Mouse (Mus musculus): Measurements from ENCODE around the gene Slc4a3. TPM values are rescaled to one million over a fixed set of nuclear protein-coding genes. Genes with fewer than 3 reads are reported as not detected.

The Slc4a3 gene
- total RNA-seq, 2 experiments from 2014 or later, result 6.4 to 14.0 TPM

GRCm38 (mm10) chr1:75560206-75560913, 14.3 kb downstream of the Slc4a3 start:
- no peak for DNase-seq

- DNase-seq, result no peak
Observed at GRCm38 (mm10) chr1:75561221-75561897, 15.3 kb downstream of the Slc4a3 start.

- DNase-seq, result no peak
Observed at GRCm38 (mm10) chr1:75561898-75562238, 15.8 kb downstream of the Slc4a3 start.

- no peak for DNase-seq
Observed at GRCm38 (mm10) chr1:75564102-75564501, 18.0 kb downstream of the Slc4a3 start.

- no peak for DNase-seq
Observed at GRCm38 (mm10) chr1:75564916-75565315, 18.9 kb downstream of the Slc4a3 start.

GRCm38 (mm10) chr1:75565616-75566015, 19.6 kb downstream of the Slc4a3 start:
- no peak for DNase-seq

- no peak for DNase-seq
Observed at GRCm38 (mm10) chr1:75570403-75570802, 24.3 kb downstream of the Slc4a3 start.

- DNase-seq, result no peak
Observed at GRCm38 (mm10) chr1:75572776-75573175, 26.7 kb downstream of the Slc4a3 start.

GRCm38 (mm10) chr1:75573715-75574114, 27.6 kb downstream of the Slc4a3 start:
- no peak for DNase-seq

GRCm38 (mm10) chr1:75574476-75575310, 28.6 kb downstream of the Slc4a3 start:
- DNase-seq, result no peak

GRCm38 (mm10) chr1:75581936-75582624, 36.0 kb downstream of the Slc4a3 start:
- no peak for DNase-seq

GRCm38 (mm10) chr1:75582625-75582956, 36.5 kb downstream of the Slc4a3 start:
- DNase-seq, result no peak

GRCm38 (mm10) chr1:75583034-75583433, 37.0 kb downstream of the Slc4a3 start:
- DNase-seq, result no peak

GRCm38 (mm10) chr1:75586791-75587190, 40.7 kb downstream of the Slc4a3 start:
- DNase-seq, result no peak

- no peak for DNase-seq
Observed at GRCm38 (mm10) chr1:75587738-75588719, 42.0 kb downstream of the Slc4a3 start.

- no peak for DNase-seq
Observed at GRCm38 (mm10) chr1:75588874-75589273, 42.8 kb downstream of the Slc4a3 start.

GRCm38 (mm10) chr1:75589983-75590382, 43.9 kb downstream of the Slc4a3 start:
- DNase-seq, result no peak

- DNase-seq, result no peak
Observed at GRCm38 (mm10) chr1:75593956-75594355, 47.9 kb downstream of the Slc4a3 start.

- DNase-seq, result no peak
Observed at GRCm38 (mm10) chr1:75594836-75595235, 48.8 kb downstream of the Slc4a3 start.

GRCm38 (mm10) chr1:75595930-75596329, 49.9 kb downstream of the Slc4a3 start:
- DNase-seq, result no peak

GRCm38 (mm10) chr1:75596906-75597305, 50.8 kb downstream of the Slc4a3 start:
- peak; percentile 33 for DNase-seq
